Mouse (Mus musculus): ENCODE data around the gene Susd3. TPM values are rescaled to one million over a fixed set of nuclear protein-coding genes. Genes with fewer than 3 reads are reported as not detected.

The Susd3 gene
- polyA plus RNA-seq, 1 experiment from 2014 or later: 0.66 TPM

DNA sequence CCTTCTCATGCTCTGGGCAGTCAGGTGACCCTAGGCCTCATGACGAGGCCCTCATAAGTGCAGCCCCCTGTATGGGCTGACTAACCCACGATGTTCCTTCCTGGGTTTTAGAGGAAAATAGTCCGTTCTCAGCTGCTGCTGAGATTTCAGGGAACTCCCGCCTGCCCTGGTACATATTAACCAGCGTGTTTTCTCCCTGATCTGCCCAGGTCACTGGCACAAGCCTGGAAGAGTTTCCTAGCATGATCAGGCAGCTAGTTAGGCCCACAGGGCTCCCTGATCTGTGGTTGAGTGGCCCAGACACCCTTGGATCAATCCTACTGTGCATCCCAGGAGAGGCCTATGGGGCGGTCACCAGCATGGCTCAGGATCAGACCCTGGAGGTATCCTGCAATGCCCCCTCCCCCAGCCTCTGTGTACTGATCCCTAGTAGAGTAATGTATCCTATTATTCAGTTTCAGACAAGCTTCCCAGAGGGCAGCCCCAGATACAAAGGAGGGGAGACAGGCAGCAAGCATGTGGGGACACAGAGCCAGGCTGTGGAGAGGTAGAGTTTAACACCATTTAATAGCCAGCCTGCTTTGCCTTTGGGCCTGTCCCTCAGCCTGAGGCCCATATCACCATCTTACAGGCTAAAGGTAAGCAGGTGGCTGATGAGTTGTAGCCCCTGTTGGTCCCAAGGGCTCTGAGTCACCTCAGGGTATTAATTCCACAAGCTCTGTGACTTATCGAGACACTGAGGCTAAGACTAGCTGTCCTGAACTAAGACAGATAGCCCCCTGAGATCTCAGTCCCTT lies 57.4 kb downstream of the Susd3 start:
- Histone ChIP-seq H3K9ac (no peak overlapping the region), H3K27me3 (peaks cover 8% of the 10 kb centered on the region; the same call in 1 of the 2 replicates), H3K4me1 (peaks cover 39% of the 10 kb centered on the region), H3K36me3 (ENCODE audit: poor library complexity, severe bottlenecking) (0 out of 2 replicates have a peak, but pooled peaks cover under 1% of the 10 kb centered on the region), H3K27ac (no peak overlapping the region), H3K4me2 (no peak overlapping the region), H3K9me3 (replicated peaks) (no peaks in the 10 kb centered on the region), H3K4me3 (no peak overlapping the region)
- ATAC-seq: no peak
- WGBS: 90% methylated on average over 7 of the region's 7 CpGs

- H3K27ac ChIP-seq: no peak overlapping the region
- H3K4me3 ChIP-seq: no peak overlapping the region
- H3K9me3 ChIP-seq (replicated peaks): no peaks in the 10 kb centered on the region
- WGBS: 82% methylated on average over 12 of the region's 12 CpGs
- peaks cover 8% of the 10 kb centered on the region; the same call in 1 of the 2 replicates for H3K27me3 ChIP-seq
- no peak overlapping the region for H3K4me2 ChIP-seq
- ATAC-seq: no peak
- H3K9ac ChIP-seq: no peak overlapping the region
- no peaks in the 10 kb centered on the region for H3K36me3 ChIP-seq (ENCODE audit: poor library complexity, severe bottlenecking)
- peaks cover 39% of the 10 kb centered on the region for H3K4me1 ChIP-seq
Measured at GRCm38 (mm10) chr13:49189970-49190870, 58.3 kb downstream of the Susd3 start.

DNA sequence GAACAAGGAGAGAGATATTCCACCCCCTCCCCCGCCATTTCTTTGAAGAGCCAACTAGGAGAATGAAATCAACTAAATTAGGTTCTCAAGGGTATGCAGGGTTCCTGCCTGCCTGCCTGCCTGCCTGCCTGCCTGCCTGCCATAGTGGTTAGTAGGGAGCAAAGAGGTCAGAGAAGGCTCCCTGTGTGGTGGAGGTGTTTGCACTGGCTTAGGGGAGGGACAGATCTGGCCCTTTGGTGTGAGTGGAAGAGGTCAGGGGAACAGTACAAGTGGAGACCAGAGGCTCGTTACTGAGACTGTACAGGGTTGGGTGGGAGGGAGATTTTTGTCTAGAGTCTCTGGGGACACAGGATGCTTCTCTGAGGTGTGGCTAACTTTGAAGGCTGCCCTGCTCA lies 59.5 kb downstream of the Susd3 start:
- Histone ChIP-seq H3K27me3 (peaks cover 8% of the 10 kb centered on the region; the same call in 1 of the 2 replicates), H3K4me3 (no peak overlapping the region), H3K9me3 (replicated peaks) (no peaks in the 10 kb centered on the region), H3K9ac (0 out of 2 replicates have a peak overlapping the region, but pooled peaks have one; percentile 2), H3K4me2 (peak overlapping the region; percentile 99; the same call in 1 of the 2 replicates), H3K27ac (no peak overlapping the region), H3K4me1 (peaks cover 39% of the 10 kb centered on the region), H3K36me3 (ENCODE audit: poor library complexity, severe bottlenecking) (no peaks in the 10 kb centered on the region)
- WGBS: 57% methylated on average over 2 of the region's 2 CpGs
- no peak for ATAC-seq

DNA sequence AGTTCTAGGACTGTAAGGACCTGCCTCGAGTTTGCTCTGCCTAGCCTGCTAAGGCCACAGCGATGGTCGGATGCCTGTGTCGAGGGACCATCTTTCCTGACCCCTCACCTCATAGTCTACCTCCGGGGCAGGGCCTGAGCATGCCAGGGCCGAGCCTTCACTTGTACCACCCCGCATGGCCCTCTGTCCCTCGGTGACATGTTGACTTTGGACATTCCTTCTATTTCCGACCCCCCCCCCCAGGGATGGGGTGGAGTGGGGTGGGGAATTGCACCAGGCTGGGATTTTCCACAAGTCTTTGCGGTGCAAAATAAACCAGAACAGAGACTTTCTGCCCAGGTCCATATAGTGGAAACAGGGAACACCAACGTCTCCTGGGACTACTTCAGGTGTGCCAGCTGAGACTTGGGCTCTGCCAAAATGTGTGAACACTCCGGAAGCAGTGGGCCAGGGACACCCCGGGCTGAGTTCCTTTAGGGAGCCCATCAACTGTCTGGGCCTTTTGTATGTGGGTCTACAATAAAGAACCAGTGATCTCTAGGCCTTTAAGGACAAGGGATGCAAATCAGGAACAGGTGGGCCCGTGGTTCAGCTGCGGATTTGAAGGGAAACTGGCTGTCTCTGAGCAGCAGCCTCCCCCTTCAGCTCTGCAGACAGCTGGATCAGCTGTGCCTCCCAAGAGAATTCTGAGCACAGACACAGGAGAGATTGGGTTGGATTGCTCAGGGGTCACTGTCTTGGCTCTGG lies 60.1 kb downstream of the Susd3 start:
- Histone ChIP-seq H3K9me3 (replicated peaks) (no peaks in the 10 kb centered on the region), H3K36me3 (ENCODE audit: poor library complexity, severe bottlenecking) (no peaks in the 10 kb centered on the region), H3K27ac (no peak overlapping the region), H3K4me2 (peak overlapping the region; percentile 99), H3K27me3 (peaks cover 8% of the 10 kb centered on the region; the same call in 1 of the 2 replicates), H3K4me1 (peaks cover 39% of the 10 kb centered on the region), H3K4me3 (peak overlapping the region; percentile 67), H3K9ac (peak overlapping the region; percentile 74)
- WGBS: 31% methylated on average over 15 of the region's 15 CpGs
- no peak for ATAC-seq

DNA sequence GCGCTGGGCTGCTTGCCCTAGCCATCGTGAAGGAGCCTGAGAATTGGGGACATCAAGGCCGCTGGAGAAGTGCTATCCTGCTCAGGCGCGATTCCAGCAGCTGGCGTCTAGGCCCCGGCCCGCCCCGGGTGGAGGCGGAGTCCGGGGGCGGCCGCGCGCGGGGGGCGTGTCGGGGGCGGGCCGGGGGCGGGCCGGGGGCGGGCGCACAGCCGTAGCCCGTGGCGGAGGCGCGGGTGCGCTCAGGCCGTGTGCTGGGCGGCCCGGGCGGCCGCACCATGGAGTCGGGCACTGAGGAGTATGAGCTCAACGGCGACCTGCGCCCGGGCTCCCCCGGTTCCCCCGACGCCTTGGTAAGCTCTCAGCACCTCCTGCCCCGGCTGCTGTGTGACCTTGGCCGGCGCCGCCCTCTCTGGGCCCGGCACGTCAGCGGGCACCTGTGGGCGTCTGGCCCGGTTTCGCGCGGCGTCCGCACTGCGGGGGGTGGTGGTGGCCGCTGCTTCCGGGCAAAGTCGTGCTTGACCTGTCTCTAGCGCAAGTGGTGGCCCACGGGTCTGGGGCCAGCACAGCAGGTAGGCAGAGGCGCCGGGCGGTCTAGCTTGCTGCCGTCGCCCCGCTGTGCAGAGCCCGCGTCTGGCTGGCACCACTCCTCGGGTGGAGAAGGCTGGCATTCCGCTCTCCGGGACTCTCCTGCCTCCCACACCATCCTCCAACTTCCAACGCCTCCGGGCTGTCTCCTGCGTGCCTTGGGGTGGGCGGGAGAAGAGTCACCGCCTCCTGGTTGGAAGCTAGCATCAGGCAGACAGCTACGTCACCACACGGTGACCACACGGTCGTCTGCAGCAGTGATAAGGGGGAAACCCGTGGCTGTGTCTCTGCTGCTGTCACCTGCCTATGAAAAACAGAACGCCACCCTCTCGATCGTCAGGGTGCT lies 61.0 kb downstream of the Susd3 start, which contains the start of gene Ninj1:
Ninj1 (plus strand) TSS at position 198 of the 931 bp plus-strand sequence.
- Histone ChIP-seq H3K27ac (no peak within 1 kb of the TSS), H3K4me2 (peak within 1 kb of the TSS; percentile 99), H3K4me1 (peaks cover 37% of the 10 kb centered on the region), H3K9me3 (replicated peaks) (no peaks in the 10 kb centered on the region), H3K36me3 (ENCODE audit: poor library complexity, severe bottlenecking) (no peaks in the 10 kb centered on the region), H3K4me3 (peak within 1 kb of the TSS; percentile 67), H3K9ac (peak within 1 kb of the TSS; percentile 74), H3K27me3 (peaks cover 8% of the 10 kb centered on the region; the same call in 1 of the 2 replicates)
- peak; percentile 94 for ATAC-seq
- WGBS: under 1% methylated on average over 61 of the region's 87 CpGs

DNA sequence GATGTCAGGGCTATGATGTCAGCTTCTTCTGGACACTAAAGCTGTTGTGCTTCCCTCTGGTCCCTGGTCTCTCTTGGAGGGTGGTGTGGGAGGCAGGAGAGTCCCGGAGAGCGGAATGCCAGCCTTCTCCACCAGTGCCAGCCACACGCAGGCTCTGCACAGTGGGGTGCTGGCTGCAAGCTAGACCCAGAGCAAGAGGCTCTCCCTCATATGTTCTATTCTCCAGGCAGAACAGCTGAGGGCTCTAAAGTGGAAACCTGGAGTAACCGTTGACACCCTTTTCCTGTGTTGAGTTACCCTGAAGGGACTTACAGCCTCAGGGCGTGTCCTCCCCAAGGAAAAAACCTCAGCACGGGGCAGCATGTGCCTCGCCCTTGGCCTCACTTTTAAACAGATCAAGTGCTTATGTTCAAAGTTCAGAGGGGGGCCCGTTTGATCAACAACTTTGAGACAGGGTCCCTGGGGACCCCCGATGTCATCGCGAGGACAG lies 61.7 kb downstream of the Susd3 start:
- Histone ChIP-seq H3K9me3 (replicated peaks) (no peaks in the 10 kb centered on the region), H3K27me3 (peaks cover 8% of the 10 kb centered on the region; the same call in 1 of the 2 replicates), H3K4me3 (peak overlapping the region; percentile 67), H3K4me2 (peak overlapping the region; percentile 99), H3K4me1 (peaks cover 30% of the 10 kb centered on the region), H3K36me3 (ENCODE audit: poor library complexity, severe bottlenecking) (no peaks in the 10 kb centered on the region), H3K9ac (peak overlapping the region; percentile 74), H3K27ac (no peak overlapping the region)
- ATAC-seq: peak; percentile 12
- 15% methylated on average over 11 of the region's 11 CpGs for WGBS

- no peak overlapping the region for H3K9ac ChIP-seq
- 74% methylated on average over 5 of the region's 5 CpGs for WGBS
- peaks cover 5% of the 10 kb centered on the region; the same call in 1 of the 2 replicates for H3K27me3 ChIP-seq
- no peaks in the 10 kb centered on the region for H3K9me3 ChIP-seq (replicated peaks)
- no peak overlapping the region for H3K27ac ChIP-seq
- no peak overlapping the region for H3K4me2 ChIP-seq
- no peak for ATAC-seq
- peaks cover 32% of the 10 kb centered on the region for H3K4me1 ChIP-seq
- H3K36me3 ChIP-seq (ENCODE audit: poor library complexity, severe bottlenecking): no peaks in the 10 kb centered on the region
- H3K4me3 ChIP-seq: no peak overlapping the region
Measured at GRCm38 (mm10) chr13:49183646-49184045, 64.9 kb downstream of the Susd3 start.

DNA sequence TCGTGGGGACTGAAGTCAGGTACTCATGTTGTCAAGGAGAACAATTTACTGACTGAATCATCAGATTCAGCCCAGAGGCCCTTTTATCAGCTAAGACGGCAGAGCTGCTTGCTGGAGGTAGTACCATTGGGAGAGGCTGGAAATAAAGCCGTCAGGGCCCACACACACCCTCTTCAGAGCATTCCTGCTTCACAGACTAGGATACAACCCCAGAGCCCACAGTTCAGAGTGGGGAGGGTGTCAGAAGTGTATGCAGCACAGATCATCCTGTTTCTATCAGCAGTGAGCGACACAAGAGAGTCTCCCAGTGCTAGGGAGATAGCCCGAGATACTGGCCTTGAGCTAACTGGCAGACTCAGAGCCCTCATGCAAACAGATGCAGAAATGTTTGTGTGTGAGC lies 65.3 kb downstream of the Susd3 start:
- no peak for ATAC-seq
- WGBS: 61% methylated on average over 5 of the region's 5 CpGs
- no peaks in the 10 kb centered on the region for H3K9me3 ChIP-seq (replicated peaks)
- peaks cover 32% of the 10 kb centered on the region for H3K4me1 ChIP-seq
- H3K4me3 ChIP-seq: no peak overlapping the region
- no peaks in the 10 kb centered on the region for H3K36me3 ChIP-seq (ENCODE audit: poor library complexity, severe bottlenecking)
- no peak overlapping the region for H3K9ac ChIP-seq
- no peak overlapping the region for H3K4me2 ChIP-seq
- no peak overlapping the region for H3K27ac ChIP-seq
- H3K27me3 ChIP-seq: no peaks in the 10 kb centered on the region

GRCm38 (mm10) chr13:49181411-49181984 lies 67.0 kb downstream of the Susd3 start:
- Histone ChIP-seq H3K4me1 (peaks cover 19% of the 10 kb centered on the region), H3K36me3 (ENCODE audit: poor library complexity, severe bottlenecking) (no peaks in the 10 kb centered on the region), H3K9me3 (replicated peaks) (no peaks in the 10 kb centered on the region), H3K4me3 (no peak overlapping the region), H3K4me2 (no peak overlapping the region), H3K27ac (no peak overlapping the region), H3K9ac (no peak overlapping the region), H3K27me3 (no peaks in the 10 kb centered on the region)
- WGBS: 93% methylated on average over 3 of the region's 3 CpGs
- ATAC-seq: no peak

DNA sequence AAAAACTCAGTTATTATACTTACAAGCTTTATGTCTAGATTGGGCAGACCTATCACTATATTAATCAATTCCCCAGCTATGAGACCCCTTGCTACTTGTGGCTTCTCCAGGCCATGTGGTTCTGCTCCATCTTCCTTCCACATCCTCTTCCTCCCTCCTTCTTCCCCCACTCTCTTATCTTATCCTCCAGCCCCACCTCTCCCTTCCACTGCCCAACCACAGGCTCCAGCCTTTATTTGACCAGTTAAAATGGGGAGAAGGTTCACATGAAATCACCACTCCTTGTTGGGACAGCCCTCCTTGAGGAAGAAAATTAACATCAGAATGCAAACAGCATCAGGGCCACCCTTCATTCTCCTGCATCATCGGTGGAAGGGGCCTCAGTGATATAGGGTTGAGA lies 67.8 kb downstream of the Susd3 start:
- H3K4me1 ChIP-seq: peaks cover 16% of the 10 kb centered on the region
- H3K4me2 ChIP-seq: no peak overlapping the region
- no peaks in the 10 kb centered on the region for H3K36me3 ChIP-seq (ENCODE audit: poor library complexity, severe bottlenecking)
- H3K4me3 ChIP-seq: no peak overlapping the region
- no peak for ATAC-seq
- 70% methylated on average over 1 of the region's 1 CpGs for WGBS
- H3K9ac ChIP-seq: no peak overlapping the region
- no peaks in the 10 kb centered on the region for H3K27me3 ChIP-seq
- no peak overlapping the region for H3K27ac ChIP-seq
- H3K9me3 ChIP-seq (replicated peaks): no peaks in the 10 kb centered on the region
